ENCODE assay signal across 8 mouse cellular contexts in the genomic region with DNA sequence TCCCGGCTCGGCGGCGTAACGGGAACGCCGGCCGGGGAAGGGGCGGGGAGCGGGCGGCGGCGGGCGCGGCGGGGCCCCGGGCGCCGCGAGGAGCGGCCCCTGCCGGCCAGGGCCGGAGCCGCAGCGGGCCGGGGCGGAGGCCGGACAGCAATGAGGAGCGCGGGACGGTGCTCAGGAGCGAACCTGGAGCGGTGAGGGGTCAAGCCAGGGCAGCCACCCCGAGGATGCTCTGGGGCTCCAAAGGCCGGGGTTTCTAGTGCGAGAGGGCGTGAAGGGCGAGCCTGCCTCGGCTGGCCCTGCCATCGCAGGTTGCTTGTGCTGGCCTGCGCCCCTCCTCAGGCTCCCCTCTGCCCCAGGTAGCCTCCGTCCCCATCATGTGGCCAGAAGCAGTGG. TPM values are rescaled to one million over a fixed set of nuclear protein-coding genes. Genes with fewer than 3 reads are reported as not detected.
DNase-seq lines count a peak whose midpoint lies in the region; ATAC-seq and TF ChIP-seq lines count a peak whose summit lies in the region.

A gene (minus strand): TSS at position 33 of the 393 bp plus-strand sequence.

- 1% methylated on average over 19 of the region's 42 CpGs for WGBS in hindbrain, postnatal 0 days
- 4% methylated on average over 41 of the region's 42 CpGs for WGBS in spleen, adult 2 months

- TF ChIP-seq CTCF in hindbrain, postnatal 0 days (IDR thresholded peaks at IDR 0.05; ENCODE audit: low read depth) = no peak; the same call in none of the 2 replicates
- 0 out of 2 replicates have a peak, but pooled peaks have one; percentile 24 for TF ChIP-seq CTCF in spleen, adult 2 months (IDR thresholded peaks at IDR 0.05; ENCODE audit: extremely low read depth, insufficient read depth, insufficient read length, insufficient replicate concordance)

- DNase-seq in thymus, adult 18-20 months = peak; percentile 28 to 37
- DNase-seq in thymus, postnatal 25 days = no peak
- DNase-seq in cerebellum, postnatal 14 days = peak; percentile 67 to 77
- peak; percentile 45 for DNase-seq in gastrocnemius, postnatal 25 days
- DNase-seq in hindbrain, postnatal 0 days (ENCODE audit: low spot score) = peak; percentile 73
- DNase-seq in left cerebral cortex, postnatal 25 days (ENCODE audit: low spot score in 2 of 2) = peak in 1 of 2 experiments; percentile 65
- peak in 1 of 2 experiments; percentile 46 for DNase-seq in spleen, adult 2 months (ENCODE audit: low read depth in 1 of 2, low spot score in 2 of 2)

- ATAC-seq in hindbrain, postnatal 0 days = peak; percentile 84
- ATAC-seq in megakaryocyte progenitor cell, adult 5-6 weeks (replicated peaks; ENCODE audit: poor library complexity) = peak; percentile 71

- intact Hi-C loops in left cerebral cortex, postnatal 25 days (cut with DNase I) = loop anchor here (5.0 kb wide), 1 partner anchor 318 kb away; no protein-coding TSS in a partner anchor

- H3K9ac ChIP-seq in hindbrain, postnatal 0 days (replicated peaks; ENCODE audit: low read length) = peak within 1 kb of the TSS; percentile 99

- peak within 1 kb of the TSS; percentile 91 for H3K27ac ChIP-seq in hindbrain, postnatal 0 days
- peak within 1 kb of the TSS; percentile 48; the same call in 1 of the 2 replicates for H3K27ac ChIP-seq in spleen, adult 2 months (ENCODE audit: insufficient read depth, low read length)

- H3K27me3 ChIP-seq in hindbrain, postnatal 0 days (ENCODE audit: insufficient read depth, low read length) = no peaks in the 10 kb centered on the region
- H3K27me3 ChIP-seq in spleen, adult 2 months (ENCODE audit: control insufficient read depth, insufficient read depth, low read length) = no peaks in the 10 kb centered on the region

- no peak for TF ChIP-seq POLR2A in spleen, adult 2 months (IDR thresholded peaks at IDR 0.05; ENCODE audit: low read depth, low read length)

- H3K4me2 ChIP-seq in hindbrain, postnatal 0 days (ENCODE audit: low read depth, low read length) = peak within 1 kb of the TSS; percentile 80

- no peaks in the 10 kb centered on the region for H3K36me3 ChIP-seq in hindbrain, postnatal 0 days (ENCODE audit: insufficient read depth, low read length)
- H3K36me3 ChIP-seq in spleen, adult 2 months (ENCODE audit: control insufficient read depth, insufficient read depth, low read length) = no peaks in the 10 kb centered on the region

- H3K4me1 ChIP-seq in hindbrain, postnatal 0 days (ENCODE audit: insufficient read depth, low read length) = peaks cover 14% of the 10 kb centered on the region; the same call in 1 of the 2 replicates
- H3K4me1 ChIP-seq in spleen, adult 2 months (ENCODE audit: control insufficient read depth, insufficient read depth, insufficient read length) = peaks cover 9% of the 10 kb centered on the region; the same call in 1 of the 2 replicates

- no peaks in the 10 kb centered on the region for H3K9me3 ChIP-seq in hindbrain, postnatal 0 days (ENCODE audit: low read length)

- peak within 1 kb of the TSS; percentile 89 for H3K4me3 ChIP-seq in hindbrain, postnatal 0 days (ENCODE audit: low read length)
- H3K4me3 ChIP-seq in spleen, adult 2 months (ENCODE audit: extremely low read depth, insufficient read depth, insufficient read length) = peak within 1 kb of the TSS; percentile 81

RNA-seq across cellular contexts. Expression of the gene that starts here (rescaled TPM):
- 100 to 1,000 TPM in 1 of 2 experiments, 10 to 100 TPM in 1; 98.3 to 136 TPM for total RNA-seq in gastrocnemius, postnatal 25 days (2021)
- 45.6 and 51.2 TPM in 2 replicates for total RNA-seq in hindbrain, postnatal 0 days (2014; rRNA removed)
- polyA plus RNA-seq in hindbrain, postnatal 0 days (2015; fragmentation: Nextera tagmentation; extraction: Ambion mirVana) = 8.3 and 8.6 TPM in 2 replicates
- 100 to 1,000 TPM; 224 to 230 TPM for total RNA-seq in left cerebral cortex, postnatal 25 days (2021)
- 24.3 and 28.8 TPM in 2 replicates for total RNA-seq in megakaryocyte progenitor cell, adult 5-6 weeks (2015)
- 13.3 and 16.5 TPM in 2 replicates for total RNA-seq in megakaryocyte progenitor cell, adult 5-6 weeks (2017)
- polyA plus RNA-seq in spleen, adult 2 months (2012; rRNA removed) = 20.4 and 24.4 TPM in 2 replicates
